Mouse (Mus musculus): Measurements from ENCODE around the gene Gpc5.

The Gpc5 gene

GRCm38 (mm10) chr14:115106326-115106725 is 14.3 kb downstream of the Gpc5 start:
- DNase-seq (ENCODE audit: low read depth, low spot score) = no peak

GRCm38 (mm10) chr14:115107467-115107866 is 15.5 kb downstream of the Gpc5 start:
- no peak for DNase-seq (ENCODE audit: low read depth, low spot score)

GRCm38 (mm10) chr14:115118626-115119025 is 26.6 kb downstream of the Gpc5 start:
- DNase-seq (ENCODE audit: low read depth, low spot score) = no peak

GRCm38 (mm10) chr14:115148821-115149220 is 56.8 kb downstream of the Gpc5 start:
- DNase-seq (ENCODE audit: low read depth, low spot score) = peak; percentile 13

- DNase-seq (ENCODE audit: low read depth, low spot score) = no peak
These were observed 64.6 kb downstream of the Gpc5 start for GRCm38 (mm10) chr14:115156597-115156996.

- DNase-seq (ENCODE audit: low read depth, low spot score) = no peak
These were observed 85.4 kb downstream of the Gpc5 start for GRCm38 (mm10) chr14:115177322-115177836.

GRCm38 (mm10) chr14:115179925-115180324 is 87.9 kb downstream of the Gpc5 start:
- DNase-seq (ENCODE audit: low read depth, low spot score) = no peak

- peak; percentile 16 for DNase-seq (ENCODE audit: low read depth, low spot score)
These were observed 96.2 kb downstream of the Gpc5 start for GRCm38 (mm10) chr14:115188256-115188655.

GRCm38 (mm10) chr14:115228075-115228474 is 136.1 kb downstream of the Gpc5 start:
- DNase-seq (ENCODE audit: low read depth, low spot score) = no peak

GRCm38 (mm10) chr14:115236387-115236786 is 144.4 kb downstream of the Gpc5 start:
- DNase-seq (ENCODE audit: low read depth, low spot score) = no peak

- no peak for DNase-seq (ENCODE audit: low read depth, low spot score)
These were observed 148.8 kb downstream of the Gpc5 start for GRCm38 (mm10) chr14:115240621-115241373.

- no peak for DNase-seq (ENCODE audit: low read depth, low spot score)
These were observed 158.5 kb downstream of the Gpc5 start for GRCm38 (mm10) chr14:115250537-115250936.

- peak; percentile 12 for DNase-seq (ENCODE audit: low read depth, low spot score)
These were observed 159.8 kb downstream of the Gpc5 start for GRCm38 (mm10) chr14:115251791-115252190.

GRCm38 (mm10) chr14:115253155-115253554 is 161.1 kb downstream of the Gpc5 start:
- DNase-seq (ENCODE audit: low read depth, low spot score) = no peak

- no peak for DNase-seq (ENCODE audit: low read depth, low spot score)
These were observed 161.7 kb downstream of the Gpc5 start for GRCm38 (mm10) chr14:115253685-115254084.

- DNase-seq (ENCODE audit: low read depth, low spot score) = no peak
These were observed 177.8 kb downstream of the Gpc5 start for GRCm38 (mm10) chr14:115269703-115270402.

- no peak for DNase-seq (ENCODE audit: low read depth, low spot score)
These were observed 178.4 kb downstream of the Gpc5 start for GRCm38 (mm10) chr14:115270445-115270844.

GRCm38 (mm10) chr14:115282782-115283181 is 190.8 kb downstream of the Gpc5 start:
- no peak for DNase-seq (ENCODE audit: low read depth, low spot score)

GRCm38 (mm10) chr14:115324247-115324646 is 232.2 kb downstream of the Gpc5 start:
- no peak for DNase-seq (ENCODE audit: low read depth, low spot score)

GRCm38 (mm10) chr14:115326426-115326825 is 234.4 kb downstream of the Gpc5 start:
- DNase-seq (ENCODE audit: low read depth, low spot score) = no peak

GRCm38 (mm10) chr14:115339084-115339483 is 247.1 kb downstream of the Gpc5 start:
- peak; percentile 33 for DNase-seq (ENCODE audit: low read depth, low spot score)

- DNase-seq (ENCODE audit: low read depth, low spot score) = no peak
These were observed 250.6 kb downstream of the Gpc5 start for GRCm38 (mm10) chr14:115342597-115342996.

- DNase-seq (ENCODE audit: low read depth, low spot score) = no peak
These were observed 257.4 kb downstream of the Gpc5 start for GRCm38 (mm10) chr14:115349448-115349847.

Data from A20 (cell line).